Mouse (Mus musculus): ENCODE measurements at regions not wholly inside any gene's neighbourhood (a gene's known extent, or its start where the extent isn't known, plus 50 kb on each side); places are given as distances from the start of the nearest gene placed in this dataset.

DNA sequence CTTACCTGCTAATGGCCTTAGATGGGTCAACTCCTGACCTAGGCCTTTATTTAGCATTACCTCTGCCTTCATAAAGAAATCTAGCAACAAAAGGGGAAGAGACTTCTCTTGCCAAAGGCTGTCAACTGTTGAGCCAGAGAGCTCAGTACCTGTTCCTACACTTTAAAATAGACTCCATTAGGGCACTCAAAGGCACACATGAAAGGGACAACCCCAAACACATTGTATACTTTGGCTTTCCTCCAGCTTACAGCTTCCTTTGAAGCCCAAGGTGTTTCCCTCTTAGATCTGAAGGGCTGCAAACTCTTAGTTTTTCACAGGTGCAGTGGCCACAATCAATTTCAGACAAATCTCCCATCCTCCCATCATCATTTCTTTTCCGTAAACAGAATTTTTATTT is 117.0 kb upstream of the Sel1l start:
- no peak for DNase-seq

DNA sequence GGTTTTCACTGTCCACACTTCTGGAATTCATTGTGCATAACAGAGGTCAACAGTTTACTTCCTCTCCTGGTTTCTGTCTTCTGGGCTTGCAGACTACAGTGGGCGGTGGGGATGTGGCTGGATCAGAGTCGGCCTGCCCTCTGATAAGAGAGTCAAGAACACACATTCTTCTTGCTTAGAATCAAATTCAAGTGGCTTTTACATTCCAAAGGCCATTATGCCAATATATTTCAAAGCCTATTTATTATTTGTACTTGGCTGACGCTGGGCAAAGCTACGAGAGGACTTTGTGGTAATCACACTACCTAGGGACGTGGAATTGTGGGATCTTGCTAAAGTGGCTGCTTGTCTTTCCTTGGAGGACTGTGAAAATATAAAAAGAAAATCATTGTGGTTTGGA is 114.3 kb upstream of the Sel1l start:
- peak; percentile 13 for DNase-seq

DNA sequence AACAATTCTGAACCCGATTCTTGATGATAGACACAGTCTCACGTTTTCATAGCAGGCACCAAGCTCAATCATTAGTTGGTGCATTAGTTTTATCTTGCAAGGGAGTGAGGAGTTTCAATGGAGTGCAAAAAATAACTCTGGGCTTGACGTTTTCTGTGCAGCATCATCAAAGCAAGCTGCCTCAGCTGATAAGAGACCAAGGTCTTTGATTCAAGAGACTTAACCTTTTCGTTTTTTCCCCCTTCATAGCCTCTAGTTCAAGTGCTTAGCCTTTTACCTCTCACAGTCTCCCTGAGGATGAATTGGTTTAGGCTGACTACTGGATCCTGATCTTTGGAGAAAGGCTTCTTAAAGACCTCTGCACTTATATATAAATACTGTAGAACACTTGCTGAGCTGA is 109.1 kb upstream of the Sel1l start:
- no peak for DNase-seq

DNA sequence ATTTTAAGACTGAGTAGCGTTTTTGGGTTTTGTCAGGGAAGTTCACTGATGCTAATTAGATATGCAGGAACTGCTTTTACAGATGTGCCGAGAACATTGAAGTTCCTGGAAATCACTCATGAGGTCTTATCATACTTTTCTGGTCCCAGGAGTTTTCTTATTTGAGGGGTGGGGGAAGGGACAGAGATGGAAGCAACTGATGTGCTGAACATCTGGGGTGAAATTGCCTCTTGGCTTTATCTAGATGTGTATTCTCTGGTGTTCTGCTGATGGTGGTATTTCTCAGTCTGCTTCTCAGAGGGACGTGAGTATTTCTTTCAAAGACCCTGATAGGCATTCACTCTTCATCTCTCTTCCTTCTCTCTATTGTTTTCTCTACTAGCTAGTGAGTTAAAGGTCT is 107.5 kb upstream of the Sel1l start:
- DNase-seq = no peak

DNA sequence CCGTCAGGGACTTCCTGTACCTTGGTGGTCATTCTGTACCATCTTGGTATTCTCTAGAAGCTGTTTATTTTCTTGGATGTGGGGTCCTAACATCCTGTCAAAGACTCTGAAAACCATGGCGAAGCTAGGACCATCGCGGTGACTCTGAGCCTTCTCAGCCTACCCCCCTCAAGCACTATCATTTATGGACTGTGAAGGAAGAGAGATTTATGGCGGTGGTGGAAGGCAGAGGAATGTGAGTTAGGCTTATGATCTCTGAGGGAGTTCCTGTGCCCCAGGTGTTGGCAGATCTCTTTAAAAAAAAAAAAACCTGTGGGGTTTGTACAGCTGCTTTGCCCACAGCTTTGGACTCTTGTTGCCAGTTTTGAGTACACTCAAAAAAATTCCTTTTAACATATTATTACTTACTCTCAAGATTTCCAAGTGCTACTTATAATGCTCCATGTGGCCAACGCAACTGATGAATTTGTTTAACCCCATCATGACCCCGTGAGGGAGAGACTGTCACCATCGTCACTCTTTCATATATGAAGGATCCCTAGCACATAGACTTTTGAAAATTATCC is 99.7 kb upstream of the Sel1l start:
- no peak for DNase-seq

DNA sequence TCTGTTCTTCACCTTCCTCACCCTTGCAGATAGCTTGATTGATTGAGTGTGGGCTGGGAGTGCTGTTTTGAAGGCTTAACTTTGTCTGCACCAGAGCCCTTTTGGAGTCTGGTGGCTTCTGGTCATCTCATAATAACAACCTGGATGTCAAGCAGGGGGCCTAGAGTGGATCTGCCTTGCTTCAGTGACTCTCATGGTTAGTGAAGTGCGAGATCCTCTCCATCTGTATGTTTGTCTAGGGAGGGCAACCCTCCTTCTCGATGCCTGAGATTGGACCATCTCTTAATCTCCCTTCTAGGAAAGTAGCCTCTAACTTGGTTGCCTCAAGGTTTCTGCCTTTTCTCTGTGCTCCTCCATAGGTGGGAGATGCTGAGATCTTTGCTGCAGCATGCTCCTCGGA is 99.0 kb upstream of the Sel1l start:
- DNase-seq = no peak

DNA sequence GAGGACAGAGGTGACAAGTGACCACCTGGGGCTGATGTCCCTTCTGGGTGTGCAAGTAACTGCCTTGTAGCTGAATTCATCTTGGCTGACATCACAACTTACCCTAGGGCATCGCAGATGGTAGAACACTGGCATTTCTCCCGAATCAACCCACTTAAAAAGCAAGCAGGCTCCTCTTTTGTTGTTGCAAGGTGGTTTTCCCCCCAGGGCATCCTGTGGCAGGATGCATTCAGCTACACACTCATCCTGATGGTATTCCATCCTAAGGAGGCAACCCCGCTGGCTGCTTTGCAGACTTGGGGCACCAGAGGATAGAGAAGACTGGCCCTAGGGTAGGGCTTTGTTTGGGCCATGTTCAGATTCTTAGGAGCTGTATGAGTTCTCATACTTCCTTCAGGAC is 97.6 kb upstream of the Sel1l start:
- no peak for DNase-seq

DNA sequence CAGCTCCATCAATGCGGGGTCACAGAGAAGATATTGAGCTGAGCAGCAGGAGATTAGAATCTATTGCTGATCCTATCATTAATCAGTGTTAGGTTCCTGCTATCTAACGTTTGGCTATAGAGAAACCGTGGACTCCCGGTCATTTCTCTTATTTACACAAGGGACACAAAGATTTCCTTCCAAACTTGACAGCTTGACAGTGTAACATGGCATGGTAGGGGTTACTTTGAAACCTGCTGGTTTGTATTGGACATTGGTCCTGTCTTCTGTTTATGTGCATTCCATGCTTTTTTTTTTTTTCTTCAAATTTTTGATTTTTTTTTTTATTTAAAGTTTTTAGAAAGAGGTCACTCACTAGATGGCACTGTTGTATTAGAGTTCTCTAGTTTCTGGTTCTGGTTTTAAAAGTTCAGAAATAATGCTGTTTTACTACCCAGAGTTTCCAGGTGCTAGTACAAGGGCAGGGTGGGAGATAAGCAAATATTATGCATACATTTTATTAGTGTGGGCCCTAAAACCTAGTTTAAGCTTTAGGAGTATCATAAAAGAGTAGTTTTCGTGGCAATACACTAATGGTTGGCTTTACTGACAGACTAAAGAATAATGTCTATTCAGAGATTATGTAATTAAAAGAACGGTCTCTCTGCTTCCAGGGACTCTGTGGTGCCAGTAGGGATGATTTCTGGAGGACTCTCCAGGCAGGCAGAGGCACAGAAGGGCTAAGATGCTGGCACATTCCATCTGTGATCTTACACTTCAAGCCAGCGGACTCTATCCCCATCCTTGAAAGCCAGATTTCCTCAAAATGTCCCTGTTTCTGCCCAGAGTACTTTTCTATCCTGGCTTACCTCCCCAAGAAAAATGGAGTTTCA is 83.8 kb upstream of the Sel1l start:
- no peak for DNase-seq

DNA sequence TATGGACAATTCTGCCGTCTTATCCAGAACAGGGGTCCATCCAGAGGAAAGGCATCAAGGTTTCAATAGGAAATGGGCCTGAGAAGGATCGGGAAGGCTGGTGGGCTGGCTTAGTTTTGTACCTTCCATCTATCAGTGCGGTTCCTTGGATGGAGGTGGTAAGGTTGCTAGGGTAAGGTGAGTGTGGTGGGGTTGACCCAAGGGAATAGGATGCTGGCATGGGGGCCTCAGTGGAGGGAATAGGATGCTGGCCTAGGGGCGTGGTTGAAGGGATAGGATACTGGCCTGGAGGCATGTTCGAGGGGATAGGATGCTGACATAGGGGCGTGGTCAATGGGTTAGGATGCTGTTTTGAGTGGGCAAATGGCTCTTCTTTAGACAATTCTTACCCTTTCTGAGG is 82.6 kb upstream of the Sel1l start:
- DNase-seq = no peak

DNA sequence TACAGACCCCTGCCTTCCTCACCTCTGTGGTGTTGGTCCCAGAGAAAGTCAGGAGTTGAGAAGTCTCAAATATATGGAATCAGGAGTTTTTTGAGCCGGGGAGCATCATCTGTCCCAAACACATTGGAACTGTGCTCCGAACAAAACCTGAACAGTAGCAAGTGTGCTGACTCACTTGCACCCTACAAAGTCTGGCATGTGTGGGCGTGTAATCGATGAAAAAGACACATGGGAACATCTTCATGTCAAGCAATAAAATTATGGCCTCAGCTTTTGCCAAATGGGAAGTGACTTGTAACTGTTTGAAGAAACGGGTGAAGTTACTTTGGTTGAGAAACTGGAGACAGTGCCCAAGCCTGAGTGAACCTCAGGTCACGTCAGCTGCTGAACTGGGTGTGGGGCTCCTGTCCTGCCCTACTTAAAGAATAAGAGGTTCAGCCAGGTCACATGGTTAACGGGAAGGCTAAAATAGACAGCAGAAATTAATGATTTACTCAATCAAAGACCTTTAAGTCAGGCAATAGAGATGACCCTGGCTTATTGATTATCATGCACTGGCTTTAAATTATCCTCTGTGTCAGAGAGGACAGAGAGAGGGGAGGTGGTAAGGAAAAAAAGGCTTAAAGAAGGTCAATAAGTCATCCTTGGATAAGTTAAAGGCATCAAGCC is 80.6 kb upstream of the Sel1l start:
- DNase-seq = no peak

DNA sequence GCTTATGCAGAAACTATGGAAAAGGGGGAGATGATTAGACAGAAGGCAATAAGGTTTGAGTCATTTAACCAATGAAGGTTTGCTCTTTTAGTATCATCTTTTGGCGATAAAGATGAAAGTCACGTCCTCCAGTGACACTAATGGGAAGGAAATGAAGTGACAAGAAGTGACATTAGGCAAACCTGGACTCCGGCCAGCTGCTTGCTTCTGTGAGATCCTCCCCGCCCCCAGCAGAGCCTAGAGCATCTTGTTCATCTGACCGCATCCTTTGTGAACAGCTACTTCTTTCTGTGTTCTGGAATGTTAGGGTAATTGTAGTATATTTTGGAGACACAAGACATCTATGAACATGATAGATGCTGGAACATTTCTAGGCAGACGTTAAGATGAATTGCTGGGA is 78.6 kb upstream of the Sel1l start:
- DNase-seq = no peak

DNA sequence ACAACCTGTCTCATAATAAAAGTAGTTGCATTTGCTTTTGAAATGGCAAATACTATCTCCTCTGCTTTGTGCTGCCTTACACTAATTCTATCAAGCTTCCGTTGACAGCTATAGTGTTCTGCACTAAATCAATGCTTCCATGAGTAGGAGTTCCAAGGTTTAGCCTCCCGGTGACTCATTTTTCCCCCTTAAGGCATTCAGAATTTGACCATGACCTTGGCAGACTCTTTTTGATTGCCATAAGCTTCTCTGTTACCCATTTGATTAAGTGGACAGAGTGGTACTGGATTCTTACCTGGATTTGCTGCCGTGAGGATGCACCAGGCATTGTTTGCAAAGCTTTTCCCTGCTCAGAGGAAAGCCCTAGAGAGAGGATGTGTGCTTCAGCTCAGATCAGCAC is 66.5 kb upstream of the Sel1l start:
- no peak for DNase-seq

DNA sequence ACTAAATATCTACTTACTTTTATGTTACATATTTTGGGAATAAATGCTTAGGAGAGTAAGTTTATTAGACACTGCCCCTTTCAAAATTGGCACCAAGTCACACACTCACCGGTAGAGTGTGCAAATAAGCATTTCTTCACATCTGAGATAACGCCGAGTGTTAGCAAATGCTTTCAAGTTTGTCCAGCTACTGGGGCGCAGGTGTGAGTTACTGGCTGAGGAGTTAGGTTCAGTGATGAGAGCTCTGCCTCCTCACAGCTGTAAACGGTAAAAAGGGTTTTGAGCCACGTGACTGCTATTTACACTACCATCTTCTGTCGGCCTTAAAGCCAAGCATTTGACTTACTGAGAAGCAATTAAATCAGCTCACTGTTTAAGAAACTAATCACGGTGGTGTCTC is 61.6 kb upstream of the Sel1l start:
- DNase-seq = peak; percentile 28
